ENCODE assay signal across 29 mouse cellular contexts in the genomic region with DNA sequence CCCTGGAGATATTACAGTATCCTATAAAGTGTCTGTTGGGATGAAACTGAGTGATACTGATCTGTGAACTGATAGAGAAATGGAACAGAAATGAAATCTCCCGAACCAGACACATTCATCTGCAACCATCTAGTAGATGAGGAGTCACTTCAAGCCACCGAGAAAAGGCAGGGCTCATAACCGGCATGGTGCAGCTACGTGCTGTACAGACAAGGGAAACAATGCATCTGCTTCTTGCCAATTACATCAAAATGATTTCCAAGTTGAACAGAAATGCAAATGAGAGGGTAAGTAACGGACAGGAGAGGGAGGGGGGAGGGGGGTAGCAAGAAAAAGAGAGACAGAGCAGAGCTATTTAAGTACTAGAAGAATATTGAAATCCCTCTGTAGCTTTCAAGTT. TPM values are rescaled to one million over a fixed set of nuclear protein-coding genes. Genes with fewer than 3 reads are reported as not detected.
DNase-seq lines count a peak whose midpoint lies in the region; ATAC-seq and TF ChIP-seq lines count a peak whose summit lies in the region.
"Had no signal": no experiment of that assay in that cellular context is flagged by ENCODE, and none has a peak within 500 bp of the region (broad histone marks: within the 10 kb centered on the region; RNA-seq: fewer than 3 reads in every experiment).

No protein-coding gene starts in this region.

- no peaks in the 10 kb centered on the region for H3K36me3 ChIP-seq in forebrain, embryonic 13.5 days (ENCODE audit: poor library complexity, severe bottlenecking)
- no peaks in the 10 kb centered on the region for H3K36me3 ChIP-seq in forebrain, embryonic 10.5 days (replicated peaks)
- no peaks in the 10 kb centered on the region for H3K36me3 ChIP-seq in hindbrain, embryonic 14.5 days (replicated peaks; ENCODE audit: control insufficient read depth, insufficient read depth)
- no peaks in the 10 kb centered on the region for H3K36me3 ChIP-seq in hindbrain, embryonic 10.5 days
- no peaks in the 10 kb centered on the region for H3K36me3 ChIP-seq in midbrain, embryonic 15.5 days (replicated peaks)
- H3K36me3 ChIP-seq: embryonic facial prominence, embryonic 10.5 days; embryonic facial prominence, embryonic 15.5 days; heart, embryonic 12.5 days; kidney, embryonic 15.5 days; limb, embryonic 12.5 days; liver, embryonic 15.5 days had no signal

- no peak overlapping the region for H3K9ac ChIP-seq in forebrain, embryonic 13.5 days
- H3K9ac ChIP-seq in hindbrain, embryonic 14.5 days: no peak overlapping the region
- no peak overlapping the region for H3K9ac ChIP-seq in midbrain, embryonic 15.5 days
- H3K9ac ChIP-seq: embryonic facial prominence, embryonic 15.5 days; heart, embryonic 12.5 days; kidney, embryonic 15.5 days; limb, embryonic 12.5 days; liver, embryonic 15.5 days; lung, embryonic 14.5 days had no signal

- ATAC-seq in forebrain, embryonic 13.5 days: peak; percentile 33; the same call in 1 of the 2 replicates
- no peak; the same call in 1 of the 2 replicates for ATAC-seq in hindbrain, embryonic 14.5 days (ENCODE audit: low FRiP score)
- ATAC-seq in midbrain, embryonic 15.5 days (replicated peaks): 0 out of 2 replicates have a peak, but pooled peaks have one; percentile 5
- ATAC-seq: activated CD4-positive, CD25-positive, alpha-beta regulatory T cell, adult 4 months had no signal

- 0 out of 2 replicates have a peak overlapping the region, but pooled peaks have one; percentile 14 for H3K4me2 ChIP-seq in forebrain, embryonic 13.5 days
- H3K4me2 ChIP-seq in hindbrain, embryonic 14.5 days (replicated peaks): no peak overlapping the region
- H3K4me2 ChIP-seq in midbrain, embryonic 15.5 days: peak overlapping the region; percentile 22; the same call in 1 of the 2 replicates
- H3K4me2 ChIP-seq: embryonic facial prominence, embryonic 15.5 days; heart, embryonic 12.5 days; kidney, embryonic 15.5 days; limb, embryonic 12.5 days; liver, embryonic 15.5 days; lung, embryonic 14.5 days had no signal

- no peaks in the 10 kb centered on the region for H3K27me3 ChIP-seq in forebrain, embryonic 13.5 days
- H3K27me3 ChIP-seq in forebrain, embryonic 10.5 days (ENCODE audit: poor library complexity, severe bottlenecking): no peaks in the 10 kb centered on the region
- no peaks in the 10 kb centered on the region for H3K27me3 ChIP-seq in hindbrain, embryonic 14.5 days (ENCODE audit: control insufficient read depth, insufficient read depth, low read length)
- no peaks in the 10 kb centered on the region for H3K27me3 ChIP-seq in hindbrain, embryonic 10.5 days (ENCODE audit: insufficient read depth, poor library complexity, severe bottlenecking)
- no peaks in the 10 kb centered on the region for H3K27me3 ChIP-seq in midbrain, embryonic 15.5 days (replicated peaks)
- H3K27me3 ChIP-seq: embryonic facial prominence, embryonic 15.5 days; heart, embryonic 12.5 days; kidney, embryonic 15.5 days; limb, embryonic 12.5 days; liver, embryonic 15.5 days had no signal

- H3K27ac ChIP-seq in forebrain, embryonic 13.5 days: no peak overlapping the region
- H3K27ac ChIP-seq in forebrain, embryonic 10.5 days: no peak overlapping the region
- peak overlapping the region; percentile 27; the same call in 1 of the 2 replicates for H3K27ac ChIP-seq in hindbrain, embryonic 14.5 days
- no peak overlapping the region for H3K27ac ChIP-seq in hindbrain, embryonic 10.5 days
- 0 out of 2 replicates have a peak overlapping the region, but pooled peaks have one; percentile 16 for H3K27ac ChIP-seq in midbrain, embryonic 15.5 days
- H3K27ac ChIP-seq: embryonic facial prominence, embryonic 10.5 days; embryonic facial prominence, embryonic 15.5 days; heart, adult 2 months; kidney, embryonic 15.5 days; limb, embryonic 12.5 days; liver, embryonic 15.5 days had no signal

- 16% methylated on average over 5 of the region's 5 CpGs for WGBS in forebrain, embryonic 13.5 days
- 79% methylated on average over 5 of the region's 5 CpGs for WGBS in forebrain, embryonic 10.5 days
- 24% methylated on average over 5 of the region's 5 CpGs for WGBS in hindbrain, embryonic 14.5 days
- WGBS in hindbrain, embryonic 10.5 days: 66% methylated on average over 5 of the region's 5 CpGs
- WGBS in midbrain, embryonic 15.5 days: 8% methylated on average over 5 of the region's 5 CpGs

- no peaks in the 10 kb centered on the region for H3K9me3 ChIP-seq in forebrain, embryonic 13.5 days (replicated peaks)
- H3K9me3 ChIP-seq in forebrain, embryonic 10.5 days: no peaks in the 10 kb centered on the region
- H3K9me3 ChIP-seq in hindbrain, embryonic 14.5 days (ENCODE audit: control insufficient read depth, low read length): peaks cover 7% of the 10 kb centered on the region; the same call in 1 of the 2 replicates
- H3K9me3 ChIP-seq in hindbrain, embryonic 10.5 days: no peaks in the 10 kb centered on the region; the same call in 1 of the 2 replicates
- H3K9me3 ChIP-seq in midbrain, embryonic 15.5 days: no peaks in the 10 kb centered on the region
- H3K9me3 ChIP-seq: embryonic facial prominence, embryonic 10.5 days; embryonic facial prominence, embryonic 15.5 days; heart, embryonic 12.5 days; kidney, embryonic 15.5 days; limb, embryonic 12.5 days; liver, embryonic 15.5 days had no signal

- DNase-seq in forebrain, embryonic 10.5 days (ENCODE audit: extremely low spot score, low spot score): no peak
- no peak for DNase-seq in hindbrain, embryonic 14.5 days (ENCODE audit: low spot score)
- DNase-seq in hindbrain, embryonic 10.5 days (ENCODE audit: low spot score): no peak
- DNase-seq in brain, embryonic 14.5 days (ENCODE audit: low read depth): peak; percentile 64
- DNase-seq in right cerebral cortex, adult 18-20 months: no peak
- no peak for DNase-seq in thymus, postnatal 14 days
- DNase-seq: adrenal gland, adult 2 months; adrenal gland, postnatal 36 days; cerebellum, adult 2 months; cerebellum, postnatal 14 days; heart, adult 2 months; heart, postnatal 4 days; kidney, adult 18-20 months; kidney, postnatal 25 days; lung, embryonic 14.5 days; lung, postnatal 14 days; retina, postnatal 1 day; spleen, adult 18-20 months; thymus, postnatal 25 days had no signal

- peaks cover 10% of the 10 kb centered on the region for H3K4me1 ChIP-seq in forebrain, embryonic 13.5 days
- peaks cover 8% of the 10 kb centered on the region; the same call in 1 of the 2 replicates for H3K4me1 ChIP-seq in forebrain, embryonic 10.5 days
- peaks cover 21% of the 10 kb centered on the region for H3K4me1 ChIP-seq in hindbrain, embryonic 14.5 days (replicated peaks; ENCODE audit: control insufficient read depth, insufficient read depth, low read length)
- H3K4me1 ChIP-seq in hindbrain, embryonic 10.5 days (replicated peaks): peaks cover 2% of the 10 kb centered on the region; the same call in 1 of the 2 replicates
- peaks cover 19% of the 10 kb centered on the region for H3K4me1 ChIP-seq in midbrain, embryonic 15.5 days
- H3K4me1 ChIP-seq: embryonic facial prominence, embryonic 10.5 days; embryonic facial prominence, embryonic 15.5 days; heart, embryonic 12.5 days; kidney, embryonic 15.5 days; limb, embryonic 12.5 days; liver, embryonic 15.5 days had no signal

- TF ChIP-seq POLR2A in brain, embryonic 14.5 days (IDR thresholded peaks at IDR 0.05; ENCODE audit: borderline replicate concordance, extremely low read depth, insufficient read depth, insufficient read length, poor library complexity, severe bottlenecking): no peak

- TF ChIP-seq CTCF in brain, embryonic 14.5 days (IDR thresholded peaks at IDR 0.05; ENCODE audit: borderline replicate concordance, extremely low read depth, insufficient read depth, insufficient read length): no peak

- H3K4me3 ChIP-seq in forebrain, embryonic 13.5 days: no peak overlapping the region
- no peak overlapping the region for H3K4me3 ChIP-seq in forebrain, embryonic 10.5 days
- no peak overlapping the region for H3K4me3 ChIP-seq in hindbrain, embryonic 14.5 days (replicated peaks; ENCODE audit: low read length)
- no peak overlapping the region for H3K4me3 ChIP-seq in hindbrain, embryonic 10.5 days
- H3K4me3 ChIP-seq in midbrain, embryonic 15.5 days: no peak overlapping the region
- H3K4me3 ChIP-seq: embryonic facial prominence, embryonic 10.5 days; embryonic facial prominence, embryonic 15.5 days; heart, adult 2 months; heart, embryonic 12.5 days; kidney, embryonic 15.5 days; limb, embryonic 12.5 days; liver, embryonic 15.5 days; myocyte had no signal

RNA-seq across cellular contexts. Expression of gene Nsmce3, which starts 47.9 kb away (rescaled TPM):
- 10.1 and 10.6 TPM in 2 replicates for polyA plus RNA-seq in forebrain, embryonic 13.5 days (2015; fragmentation: Nextera tagmentation; extraction: Ambion mirVana)
- 10.5 TPM in 2 replicates for polyA plus RNA-seq in forebrain, embryonic 10.5 days (2016; fragmentation: Nextera tagmentation; extraction: Ambion mirVana)
- 11.7 and 12.2 TPM in 2 replicates for polyA plus RNA-seq in hindbrain, embryonic 14.5 days (2014; fragmentation: Nextera tagmentation; extraction: Ambion mirVana)
- 10.6 and 12.1 TPM in 2 replicates for polyA plus RNA-seq in hindbrain, embryonic 10.5 days (2016; fragmentation: Nextera tagmentation; extraction: Ambion mirVana)
- 8.4 TPM in 2 replicates for polyA plus RNA-seq in brain, embryonic 14.5 days (2012; rRNA removed)
- polyA plus RNA-seq in midbrain, embryonic 15.5 days (2015; fragmentation: Nextera tagmentation; extraction: Ambion mirVana): 10.1 and 10.5 TPM in 2 replicates

Comparison
In these comparisons a context has a peak if more than half of its experiments do, and no peak if none do; other contexts are left out.
1. H3K27ac ChIP-seq: peak in hindbrain, embryonic 14.5 days (single experiment) and midbrain, embryonic 15.5 days (single experiment); none in forebrain, embryonic 13.5 days (single experiment), forebrain, embryonic 10.5 days (single experiment) and hindbrain, embryonic 10.5 days (single experiment).